Mouse (Mus musculus) CH12.LX (cell line): ENCODE data around the gene Stat6. TPM values are rescaled to one million over a fixed set of nuclear protein-coding genes. Genes with fewer than 3 reads are reported as not detected.

ENCODE experiments used
- DNase-seq: peaks from one replicate; pipeline ENCODE4 v3.0.0-alpha.2; 2013; ENCODE audit errors: extremely low read depth
- H3K27ac ChIP-seq: 2 replicates; pipeline ENCODE4 v1.5.1; 2012; ENCODE audit warnings: low read depth, mild to moderate bottlenecking, control low read depth, moderate library complexity; ENCODE audit not compliant: insufficient read depth
- H3K27me3 ChIP-seq: replicated peaks from 2 replicates; pipeline ENCODE3; 2012; ENCODE audit warnings: inconsistent platforms
- H3K36me3 ChIP-seq, 2 experiments: replicated peaks in 1 of 2; 2 replicates each; pipeline versions ENCODE3 to v1.6.1; 2012; ENCODE audit warnings: inconsistent platforms in 1 of 2, low read length in 1 of 2, mild to moderate bottlenecking in 1 of 2, mixed read lengths in 1 of 2, moderate library complexity in 1 of 2; ENCODE audit not compliant: control insufficient read depth in 1 of 2, insufficient read depth in 1 of 2
- H3K4me1 ChIP-seq, 2 experiments: 2 replicates each; pipeline ENCODE4 v1.6.1; 2012; ENCODE audit warnings: inconsistent platforms in 1 of 2, moderate library complexity in 1 of 2; ENCODE audit not compliant: insufficient read depth in 2 of 2, control insufficient read depth in 1 of 2
- H3K4me2 ChIP-seq: 2 replicates; pipeline ENCODE4 v1.6.1; 2012; ENCODE audit warnings: low read depth, mild to moderate bottlenecking, control low read depth; ENCODE audit not compliant: poor library complexity, insufficient read depth, severe bottlenecking
- H3K4me3 ChIP-seq, 3 experiments: fragments of 150-350 bp in 1 of 3; sonication (generic) in 1 of 3; replicated peaks in 1 of 3; 2 replicates each; pipeline versions ENCODE3 to v1.5.1; 2011 to 2012; ENCODE audit warnings: low read depth in 2 of 3, low read length in 2 of 3, mild to moderate bottlenecking in 2 of 3, moderate library complexity in 2 of 3, control low read depth in 1 of 3, improper control_type of control experiment in 1 of 3, inconsistent platforms in 1 of 3, mixed read lengths in 1 of 3; ENCODE audit not compliant: poor library complexity in 1 of 3
- H3K79me2 ChIP-seq: replicated peaks from 2 replicates; pipeline ENCODE4 v1.6.1; 2012; ENCODE audit warnings: mild to moderate bottlenecking, moderate library complexity; ENCODE audit not compliant: control insufficient read depth, poor library complexity, insufficient read depth, severe bottlenecking; ENCODE audit errors: extremely low read depth
- H3K9ac ChIP-seq: 2 replicates; pipeline ENCODE4 v1.6.1; 2012; ENCODE audit warnings: low read depth, mild to moderate bottlenecking, control low read depth, moderate library complexity; ENCODE audit not compliant: insufficient read depth
- H3K9me3 ChIP-seq: replicated peaks from 2 replicates; pipeline ENCODE3; 2012; ENCODE audit warnings: low read length, inconsistent platforms, mixed read lengths
- CHD1 ChIP-seq: IDR thresholded peaks from 2 replicates; pipeline ENCODE4 v1.6.1; 2012; ENCODE audit warnings: low read depth, low read length, improper control_type of control experiment, inconsistent platforms
- CHD2 ChIP-seq: IDR thresholded peaks from 2 replicates; pipeline ENCODE4 v1.6.1; 2011; ENCODE audit warnings: low read length, improper control_type of control experiment
- CTCF ChIP-seq, 2 experiments: IDR thresholded peaks in 1 of 2; conservative IDR thresholded peaks in 1 of 2; 2 replicates each; pipeline ENCODE4 v1.5.1; 2011 to 2012; ENCODE audit warnings: low read depth in 2 of 2, low read length in 2 of 2, improper control_type of control experiment in 1 of 2, inconsistent platforms in 1 of 2, mild to moderate bottlenecking in 1 of 2, moderate library complexity in 1 of 2
- E2F4 ChIP-seq: IDR thresholded peaks from 2 replicates; pipeline ENCODE4 v1.6.1; 2011; ENCODE audit warnings: low read depth, low read length, improper control_type of control experiment; ENCODE audit not compliant: insufficient replicate concordance
- ELF1 ChIP-seq: IDR thresholded peaks from 2 replicates; pipeline ENCODE4 v1.6.1; 2014; ENCODE audit warnings: low read depth, mild to moderate bottlenecking, inconsistent platforms, low read length, improper control_type of control experiment
- ETS1 ChIP-seq: conservative IDR thresholded peaks from 2 replicates; pipeline ENCODE4 v1.6.1; 2012; ENCODE audit warnings: low read depth, mild to moderate bottlenecking, inconsistent platforms, low read length, improper control_type of control experiment, moderate library complexity
- GABPA ChIP-seq: IDR thresholded peaks from 2 replicates; pipeline ENCODE4 v1.6.1; 2012; ENCODE audit warnings: low read depth, low read length, improper control_type of control experiment, inconsistent platforms; ENCODE audit not compliant: insufficient replicate concordance
- IRF4 ChIP-seq: IDR thresholded peaks from 2 replicates; pipeline ENCODE4 v1.6.1; 2014; ENCODE audit warnings: low read depth, mild to moderate bottlenecking, inconsistent platforms, low read length, improper control_type of control experiment
- MAZ ChIP-seq: IDR thresholded peaks from 2 replicates; pipeline ENCODE4 v1.6.1; 2012; ENCODE audit warnings: low read depth, mild to moderate bottlenecking, inconsistent platforms, low read length, improper control_type of control experiment, moderate library complexity
- MXI1 ChIP-seq: IDR thresholded peaks from 2 replicates; pipeline ENCODE4 v1.6.1; 2011; ENCODE audit warnings: mild to moderate bottlenecking, low read depth, low read length, improper control_type of control experiment
- MYC ChIP-seq: IDR thresholded peaks from 2 replicates; pipeline ENCODE4 v1.6.1; 2011; ENCODE audit warnings: low read depth, mild to moderate bottlenecking, improper control_type of control experiment, low read length
- NELFE ChIP-seq: IDR thresholded peaks from 2 replicates; pipeline ENCODE4 v1.6.1; 2011; ENCODE audit warnings: low read depth, low read length, improper control_type of control experiment
- NRF1 ChIP-seq: IDR thresholded peaks from 2 replicates; pipeline ENCODE4 v1.6.1; 2014; ENCODE audit warnings: low read depth, mild to moderate bottlenecking, inconsistent platforms, low read length, improper control_type of control experiment, moderate library complexity
- PAX5 ChIP-seq: IDR thresholded peaks from 2 replicates; pipeline ENCODE4 v1.6.1; 2012; ENCODE audit warnings: low read length, inconsistent platforms, mixed read lengths
- POLR2A ChIP-seq: IDR thresholded peaks from 2 replicates; pipeline ENCODE4 v1.6.1; 2011; ENCODE audit warnings: low read depth, mild to moderate bottlenecking, improper control_type of control experiment, low read length
- RAD21 ChIP-seq: IDR thresholded peaks from 2 replicates; pipeline ENCODE4 v1.6.1; 2011; ENCODE audit warnings: low read depth, mild to moderate bottlenecking, low read length, improper control_type of control experiment, moderate library complexity
- RCOR1 ChIP-seq: conservative IDR thresholded peaks from 2 replicates; pipeline ENCODE4 v1.6.1; 2012; ENCODE audit warnings: low read depth, mild to moderate bottlenecking, inconsistent platforms, low read length, improper control_type of control experiment
- SIN3A ChIP-seq: IDR thresholded peaks from 2 replicates; pipeline ENCODE4 v1.6.1; 2012; ENCODE audit warnings: low read length, improper control_type of control experiment, inconsistent platforms
- TBP ChIP-seq: conservative IDR thresholded peaks from 2 replicates; pipeline ENCODE4 v1.6.1; 2011; ENCODE audit warnings: low read depth, low read length, improper control_type of control experiment
- TCF12 ChIP-seq: IDR thresholded peaks from 2 replicates; pipeline ENCODE4 v1.6.1; 2014; ENCODE audit warnings: low read depth, mild to moderate bottlenecking, inconsistent platforms, low read length, improper control_type of control experiment
- USF2 ChIP-seq: conservative IDR thresholded peaks from 2 replicates; pipeline ENCODE4 v1.6.1; 2011; ENCODE audit warnings: low read depth, low read length, improper control_type of control experiment
- ZC3H11A ChIP-seq: IDR thresholded peaks from 2 replicates; pipeline ENCODE4 v1.6.1; 2012; ENCODE audit warnings: low read depth, mild to moderate bottlenecking, inconsistent platforms, low read length, improper control_type of control experiment
- ZKSCAN1 ChIP-seq: IDR thresholded peaks from 2 replicates; pipeline ENCODE4 v1.6.1; 2012; ENCODE audit warnings: low read depth, inconsistent platforms, low read length, improper control_type of control experiment, borderline replicate concordance
- ZMIZ1 ChIP-seq: IDR thresholded peaks from 2 replicates; pipeline ENCODE4 v1.6.1; 2012; ENCODE audit warnings: low read depth, mild to moderate bottlenecking, inconsistent platforms, low read length, improper control_type of control experiment
- ZNF384 ChIP-seq: IDR thresholded peaks from 2 replicates; pipeline ENCODE4 v1.6.1; 2012; ENCODE audit warnings: low read depth, low read length, improper control_type of control experiment, inconsistent platforms
- dilution Hi-C: fragments of 300-500 bp; cut with MboI; formaldehyde crosslinking; loops from 2 replicates; pipeline ENCODE4 v1.14.3; 2020; ENCODE audit warnings: low sequenced_read_pairs; ENCODE audit not compliant: extremely low pct_unique_long_range_greater_than_20kb, extremely low pct_ligation_motif_present
- in situ Hi-C: fragments of 300-500 bp; cut with MboI; formaldehyde crosslinking; loops from 3 replicates; pipeline ENCODE4 v1.14.3; 2019; ENCODE audit warnings: low sequenced_read_pairs, low pct_ligation_motif_present, low pct_unique_long_range_greater_than_20kb, mixed read lengths
- polyA plus RNA-seq: library from polyadenylated mRNA; unstranded; fragments of >175 nt; gene quantifications from 2 replicates; pipeline ENCODE4 v1.2.1, GENCODE M21; 2012; ENCODE audit warnings: low read depth; ENCODE audit not compliant: insufficient read length
- total RNA-seq, 2 experiments: library from RNA; depleted of rRNA; stranded (reverse); fragments of 300-350 nt in 1 of 2; fragments of >200 nt in 1 of 2; gene quantifications; 2 replicates each; pipeline ENCODE4 v1.2.3; 2012 to 2014

Stat6 gene
- total and polyA plus RNA-seq, 3 experiments = 71.5 to 76.6 (median 72.1) TPM

GRCm38 (mm10) chr10:127621191-127622056 lies 21.4 kb upstream of the Stat6 start:
- Histone ChIP-seq H3K36me3 (no peaks in the 10 kb centered on the region), H3K27ac (peak overlapping the region; percentile 39; the same call in 1 of the 2 replicates), H3K27me3 (peaks cover 22% of the 10 kb centered on the region)
- TF ChIP-seq TCF12 (no peak), SIN3A (no peak; the same call in 1 of the 2 replicates), ZC3H11A (no peak), MAZ (peak; percentile 81), USF2 (no peak), TBP (no peak), GABPA (no peak), RAD21 (no peak), ELF1 (no peak), POLR2A (peak; percentile 48; the same call in 1 of the 2 replicates), CTCF (conservative IDR thresholded peaks at IDR 0.05 in 1 of 2, IDR thresholded peaks at IDR 0.05 in 1 of 2; ENCODE audit: low read depth in 2 of 2, low read length in 2 of 2) (no peak), ETS1 (no peak), PAX5 (no peak), ZNF384 (peak; percentile 67), ZMIZ1 (no peak), IRF4 (0 out of 2 replicates have a peak, but pooled peaks have one; percentile 4), MXI1 (peak; percentile 36; the same call in 1 of the 2 replicates), ZKSCAN1 (no peak), NELFE (0 out of 2 replicates have a peak, but pooled peaks have one; percentile 33), CHD2 (no peak), NRF1 (peak; percentile 84), E2F4 (0 out of 2 replicates have a peak, but pooled peaks have one; percentile 57), CHD1 (0 out of 2 replicates have a peak, but pooled peaks have one; percentile 34), MYC (no peak), RCOR1 (no peak)
- TF ChIP-seq, all 38 proteins: peak for 9
- peaks cover 6% of the 10 kb centered on the region for H3K9me3 ChIP-seq
- peak overlapping the region; percentile 65 to 75 (median 69) for H3K4me3 ChIP-seq
- H3K4me1 ChIP-seq = peaks cover 0 to 37% of the 10 kb centered on the region in 2 experiments; a peak in 2 of 4 replicates
- peak overlapping the region; percentile 58 for H3K9ac ChIP-seq
- DNase-seq = peak; percentile 71
- dilution Hi-C loops (no loop called here), in situ Hi-C loops (no loop called here)
- H3K4me2 ChIP-seq = peak overlapping the region; percentile 60
- H3K79me2 ChIP-seq = no peaks in the 10 kb centered on the region
